Mouse (Mus musculus) embryonic facial prominence, embryonic 13.5 days (tissue): ENCODE measurements at regions not wholly inside any gene's neighbourhood (a gene's known extent, or its start where the extent isn't known, plus 50 kb on each side); places are given as distances from the start of the nearest gene placed in this dataset.

Experiments used
- ATAC-seq: fragments of 200-750 bp; cut with Nextera tagmentation; 2 replicates; pipeline ENCODE4 v1.8.0; 2017; ENCODE audit warnings: low read depth; ENCODE audit not compliant: insufficient number of reproducible peaks, insufficient read depth, low FRiP score, low TSS enrichment
- H3K27ac ChIP-seq: fragments of 300-500 bp; sonication (generic); 2 replicates; pipeline ENCODE4 v1.5.1; 2015; ENCODE audit warnings: moderate library complexity, mild to moderate bottlenecking, inconsistent platforms
- H3K27me3 ChIP-seq: fragments of 300-500 bp; sonication (generic); 2 replicates; pipeline ENCODE4 v1.6.1; 2015; ENCODE audit warnings: mild to moderate bottlenecking, inconsistent platforms
- H3K36me3 ChIP-seq: fragments of 300-500 bp; sonication (generic); 2 replicates; pipeline ENCODE4 v1.6.1; 2015; ENCODE audit warnings: mild to moderate bottlenecking, inconsistent platforms
- H3K4me1 ChIP-seq: fragments of 300-500 bp; sonication (generic); 2 replicates; pipeline ENCODE4 v1.6.1; 2015; ENCODE audit warnings: inconsistent platforms
- H3K4me2 ChIP-seq: fragments of 300-500 bp; sonication (generic); 2 replicates; pipeline ENCODE4 v1.6.1; 2015; ENCODE audit warnings: moderate library complexity, mild to moderate bottlenecking, inconsistent platforms
- H3K4me3 ChIP-seq: fragments of 300-500 bp; sonication (generic); 2 replicates; pipeline ENCODE4 v1.5.1; 2015; ENCODE audit warnings: mild to moderate bottlenecking, inconsistent platforms
- H3K9ac ChIP-seq: fragments of 300-500 bp; sonication (generic); 2 replicates; pipeline ENCODE4 v1.6.1; 2015; ENCODE audit warnings: mild to moderate bottlenecking, inconsistent platforms
- H3K9me3 ChIP-seq: fragments of 300-500 bp; sonication (generic); 2 replicates; pipeline ENCODE4 v1.6.1; 2016; ENCODE audit warnings: inconsistent platforms
- WGBS: fragments of 180-500 bp; shearing (Covaris S2); methylation state at CpG from one replicate; pipeline ENCODE4 v1.1.7; 2015; ENCODE audit warnings: mixed read lengths; 5-methylcytosine and 5-hydroxymethylcytosine counted together

GRCm38 (mm10) chr2:79510485-79511094 lies 54.0 kb upstream of the Cerkl start:
- H3K4me2 ChIP-seq = no peak overlapping the region
- no peak overlapping the region for H3K9ac ChIP-seq
- H3K4me3 ChIP-seq = no peak overlapping the region
- no peaks in the 10 kb centered on the region for H3K9me3 ChIP-seq
- no peaks in the 10 kb centered on the region for H3K36me3 ChIP-seq
- no peak overlapping the region for H3K27ac ChIP-seq
- ATAC-seq = no peak
- no peaks in the 10 kb centered on the region; the same call in none of the 2 replicates for H3K27me3 ChIP-seq
- H3K4me1 ChIP-seq = no peaks in the 10 kb centered on the region
- 78% methylated on average over 10 of the region's 10 CpGs for WGBS

DNA sequence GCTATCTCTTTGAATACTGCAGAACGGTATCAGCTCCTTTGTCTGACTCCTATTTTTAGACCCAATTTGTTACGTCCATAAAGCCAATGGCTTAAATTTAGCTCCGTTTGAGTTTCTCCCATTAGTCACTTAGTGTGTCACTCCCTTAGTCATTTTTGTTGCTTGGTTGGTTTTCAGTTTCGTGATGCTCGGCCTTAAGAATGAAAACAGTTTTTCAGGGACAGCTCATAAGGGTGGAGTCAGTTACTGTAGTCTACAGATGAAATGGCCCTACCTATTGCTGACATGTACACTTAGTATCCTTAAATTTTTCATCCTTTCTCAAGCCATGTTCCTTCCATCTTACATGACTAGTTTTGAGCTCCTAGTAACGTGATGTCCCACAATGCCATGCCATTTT lies 54.5 kb upstream of the Cerkl start:
- H3K36me3 ChIP-seq = no peaks in the 10 kb centered on the region

DNA sequence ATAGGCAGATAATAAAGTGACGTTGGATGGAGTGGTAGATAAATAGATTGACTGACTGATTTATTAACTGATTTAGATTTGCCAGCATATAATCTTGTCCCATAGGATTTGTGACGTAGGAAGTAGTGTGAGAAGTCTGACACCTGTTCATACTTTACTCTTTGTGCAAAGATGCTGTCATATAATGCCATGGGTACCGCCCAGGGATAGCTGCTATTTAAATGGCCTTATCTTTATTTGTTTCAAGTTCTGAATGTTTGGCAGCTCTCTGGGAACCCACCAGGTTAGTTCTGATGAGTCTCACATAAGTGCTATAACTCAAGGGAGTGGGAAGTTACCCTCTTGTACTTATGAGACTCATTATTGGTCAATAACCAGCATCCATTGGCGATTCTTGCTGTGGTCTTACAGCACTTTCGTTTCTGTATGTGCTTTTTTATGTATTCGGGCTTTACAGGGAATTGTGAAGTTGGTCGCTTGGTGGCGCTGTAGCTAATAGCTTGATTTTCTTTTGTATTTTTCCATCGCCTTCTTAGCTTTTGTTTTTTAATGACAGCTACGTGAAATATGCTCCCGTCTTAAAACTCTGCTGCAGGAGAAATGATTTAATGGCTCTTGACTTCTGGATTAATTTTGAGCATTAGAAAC lies 55.2 kb upstream of the Cerkl start:
- H3K9me3 ChIP-seq = no peaks in the 10 kb centered on the region
- H3K27ac ChIP-seq = no peak overlapping the region
- H3K27me3 ChIP-seq = no peaks in the 10 kb centered on the region; the same call in none of the 2 replicates
- WGBS = 27% methylated on average over 11 of the region's 11 CpGs
- peak overlapping the region; percentile 29 for H3K4me2 ChIP-seq
- H3K36me3 ChIP-seq = no peaks in the 10 kb centered on the region
- no peaks in the 10 kb centered on the region for H3K4me1 ChIP-seq
- ATAC-seq = no peak
- no peak overlapping the region for H3K9ac ChIP-seq
- H3K4me3 ChIP-seq = no peak overlapping the region

More for the DNA sequence above, 54.5 kb upstream of the Cerkl start:
- Histone ChIP-seq H3K4me1 (no peaks in the 10 kb centered on the region), H3K27ac (no peak overlapping the region), H3K9ac (no peak overlapping the region), H3K4me3 (no peak overlapping the region), H3K9me3 (no peaks in the 10 kb centered on the region), H3K4me2 (no peak overlapping the region), H3K27me3 (no peaks in the 10 kb centered on the region; the same call in none of the 2 replicates)
- no peak for ATAC-seq
- 77% methylated on average over 6 of the region's 6 CpGs for WGBS

DNA sequence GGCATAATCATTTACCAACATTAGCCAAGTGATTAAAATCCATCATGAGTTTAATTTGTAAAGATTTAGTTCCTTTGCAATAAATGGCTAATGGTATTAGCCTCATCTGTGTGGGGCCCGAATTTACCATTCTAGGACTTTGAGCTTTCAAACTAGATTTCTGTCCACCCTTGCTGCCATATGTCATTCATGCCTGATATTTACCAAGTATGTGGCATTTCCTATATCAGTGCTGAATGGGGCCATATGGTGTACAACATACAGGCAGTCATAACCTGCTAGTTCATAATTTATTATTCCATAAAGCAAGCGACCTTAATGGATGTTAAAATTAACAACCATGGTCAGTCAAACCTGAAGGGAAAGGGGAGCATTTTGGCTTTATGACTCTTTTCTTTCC lies 55.8 kb upstream of the Cerkl start:
- Histone ChIP-seq H3K4me2 (peak overlapping the region; percentile 29), H3K9ac (no peak overlapping the region), H3K27ac (no peak overlapping the region), H3K9me3 (no peaks in the 10 kb centered on the region), H3K36me3 (no peaks in the 10 kb centered on the region), H3K4me3 (no peak overlapping the region), H3K27me3 (no peaks in the 10 kb centered on the region; the same call in none of the 2 replicates), H3K4me1 (no peaks in the 10 kb centered on the region)
- ATAC-seq = no peak
- 80% methylated on average over 2 of the region's 2 CpGs for WGBS

- no peaks in the 10 kb centered on the region; the same call in 1 of the 2 replicates for H3K27me3 ChIP-seq
- no peak overlapping the region for H3K27ac ChIP-seq
- H3K4me3 ChIP-seq = no peak overlapping the region
- no peak for ATAC-seq
- H3K4me1 ChIP-seq = no peaks in the 10 kb centered on the region
- H3K4me2 ChIP-seq = no peak overlapping the region
- H3K9ac ChIP-seq = no peak overlapping the region
- 65% methylated on average over 3 of the region's 3 CpGs for WGBS
- H3K9me3 ChIP-seq = no peaks in the 10 kb centered on the region
- no peaks in the 10 kb centered on the region for H3K36me3 ChIP-seq
Measured at GRCm38 (mm10) chr2:79513726-79514125, 57.1 kb upstream of the Cerkl start.

DNA sequence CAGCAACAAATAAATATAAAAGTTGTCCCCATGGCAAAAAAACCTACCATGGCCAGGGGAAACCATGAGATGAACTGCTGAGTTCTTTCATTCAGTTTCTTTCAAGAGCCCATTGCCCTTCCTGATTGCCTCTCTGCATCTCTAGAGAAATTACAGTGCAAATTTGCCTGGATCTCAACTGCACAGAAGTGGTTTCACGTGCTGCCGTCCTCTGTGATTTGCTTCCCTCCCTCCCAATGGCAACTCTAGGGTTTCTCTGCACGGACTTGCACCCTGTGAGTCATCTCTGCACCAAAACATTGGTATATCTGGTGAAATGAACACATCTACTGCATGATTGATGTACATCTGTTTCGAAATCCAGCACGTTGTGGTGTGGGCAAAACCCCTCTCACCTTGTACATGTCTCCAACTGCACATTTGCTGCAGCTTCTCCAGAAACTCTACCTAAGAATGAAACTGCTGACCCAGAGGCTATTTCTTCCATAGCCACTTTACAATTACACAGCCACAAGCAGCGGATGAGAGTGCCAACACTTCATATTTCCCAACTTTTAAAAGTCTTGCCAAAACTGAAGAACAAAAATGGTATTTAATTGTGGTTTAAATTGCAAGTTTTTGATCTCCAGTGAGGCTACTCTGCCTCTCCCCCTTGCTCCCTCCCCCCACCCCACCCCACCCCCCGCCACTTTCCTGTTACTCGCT lies 61.6 kb upstream of the Cerkl start:
- no peaks in the 10 kb centered on the region for H3K36me3 ChIP-seq
- no peaks in the 10 kb centered on the region for H3K9me3 ChIP-seq
- H3K4me3 ChIP-seq = no peak overlapping the region
- H3K27me3 ChIP-seq = no peaks in the 10 kb centered on the region
- ATAC-seq = no peak
- H3K4me2 ChIP-seq = no peak overlapping the region
- H3K9ac ChIP-seq = no peak overlapping the region
- WGBS = 62% methylated on average over 8 of the region's 8 CpGs
- no peak overlapping the region for H3K27ac ChIP-seq
- no peaks in the 10 kb centered on the region for H3K4me1 ChIP-seq

DNA sequence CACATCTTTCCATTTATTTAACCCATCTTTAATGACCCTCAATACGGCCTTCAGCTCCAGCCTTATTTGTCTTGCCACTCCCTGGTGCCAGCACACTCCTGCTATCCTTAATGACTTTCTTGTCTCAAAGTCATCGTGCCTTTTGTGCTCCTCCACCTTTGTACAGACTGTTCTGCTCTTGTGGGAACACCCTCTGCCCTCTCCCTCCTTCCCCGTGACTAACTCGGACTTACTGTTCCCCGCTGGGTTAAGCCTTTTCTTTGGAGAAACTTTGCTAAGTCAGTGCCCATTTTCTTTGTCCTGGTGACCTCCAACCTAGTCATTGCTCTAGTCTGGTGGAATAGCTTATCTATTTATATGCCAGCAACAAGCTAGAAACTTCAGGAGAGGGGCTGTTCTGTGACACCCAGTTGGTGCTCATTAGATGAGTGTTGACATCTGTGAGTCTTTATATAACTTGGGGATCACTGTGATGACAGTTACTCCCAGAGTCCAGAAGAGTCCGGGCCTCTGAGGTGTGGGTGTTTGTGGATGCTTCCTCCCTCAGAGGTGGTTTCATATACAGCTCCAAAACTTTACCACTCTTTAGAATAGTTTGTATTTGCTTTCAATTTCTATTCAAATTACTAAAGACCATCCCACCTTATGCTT lies 63.3 kb upstream of the Cerkl start:
- Histone ChIP-seq H3K9ac (no peak overlapping the region), H3K27me3 (no peaks in the 10 kb centered on the region), H3K4me3 (no peak overlapping the region), H3K27ac (no peak overlapping the region), H3K9me3 (no peaks in the 10 kb centered on the region), H3K36me3 (no peaks in the 10 kb centered on the region), H3K4me1 (no peaks in the 10 kb centered on the region), H3K4me2 (no peak overlapping the region)
- no peak for ATAC-seq
- 55% methylated on average over 6 of the region's 6 CpGs for WGBS

DNA sequence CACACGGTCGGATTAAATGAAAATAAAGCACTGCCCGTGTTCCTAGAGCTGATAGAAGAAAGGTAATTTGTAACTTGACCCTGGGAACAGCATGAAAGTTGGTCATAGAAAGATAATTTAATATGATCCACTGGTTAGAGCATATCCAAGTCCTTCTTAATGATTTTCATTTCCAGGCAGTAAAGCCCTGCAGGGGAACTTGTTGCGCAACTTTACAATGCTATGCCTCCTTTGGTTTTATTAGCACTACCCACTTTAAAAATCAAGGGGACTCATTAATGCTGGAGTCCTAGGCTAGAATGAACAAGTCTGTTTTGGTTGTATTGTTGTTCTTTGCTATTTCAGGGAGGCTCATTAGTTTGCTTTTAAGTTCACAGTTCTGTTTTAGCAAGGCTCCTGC lies 66.9 kb upstream of the Cerkl start:
- Histone ChIP-seq H3K4me3 (no peak overlapping the region), H3K4me1 (peaks cover 4% of the 10 kb centered on the region), H3K4me2 (no peak overlapping the region), H3K9me3 (no peaks in the 10 kb centered on the region), H3K36me3 (no peaks in the 10 kb centered on the region), H3K9ac (no peak overlapping the region), H3K27me3 (no peaks in the 10 kb centered on the region), H3K27ac (no peak overlapping the region)
- 68% methylated on average over 4 of the region's 4 CpGs for WGBS
- ATAC-seq = no peak

- Histone ChIP-seq H3K4me3 (no peak overlapping the region), H3K4me1 (peaks cover 17% of the 10 kb centered on the region), H3K27me3 (no peaks in the 10 kb centered on the region), H3K27ac (no peak overlapping the region), H3K4me2 (no peak overlapping the region), H3K9me3 (no peaks in the 10 kb centered on the region), H3K36me3 (no peaks in the 10 kb centered on the region), H3K9ac (no peak overlapping the region)
- ATAC-seq = no peak
- 32% methylated on average over 5 of the region's 5 CpGs for WGBS
Measured at GRCm38 (mm10) chr2:79527529-79527928, 70.9 kb upstream of the Cerkl start.

DNA sequence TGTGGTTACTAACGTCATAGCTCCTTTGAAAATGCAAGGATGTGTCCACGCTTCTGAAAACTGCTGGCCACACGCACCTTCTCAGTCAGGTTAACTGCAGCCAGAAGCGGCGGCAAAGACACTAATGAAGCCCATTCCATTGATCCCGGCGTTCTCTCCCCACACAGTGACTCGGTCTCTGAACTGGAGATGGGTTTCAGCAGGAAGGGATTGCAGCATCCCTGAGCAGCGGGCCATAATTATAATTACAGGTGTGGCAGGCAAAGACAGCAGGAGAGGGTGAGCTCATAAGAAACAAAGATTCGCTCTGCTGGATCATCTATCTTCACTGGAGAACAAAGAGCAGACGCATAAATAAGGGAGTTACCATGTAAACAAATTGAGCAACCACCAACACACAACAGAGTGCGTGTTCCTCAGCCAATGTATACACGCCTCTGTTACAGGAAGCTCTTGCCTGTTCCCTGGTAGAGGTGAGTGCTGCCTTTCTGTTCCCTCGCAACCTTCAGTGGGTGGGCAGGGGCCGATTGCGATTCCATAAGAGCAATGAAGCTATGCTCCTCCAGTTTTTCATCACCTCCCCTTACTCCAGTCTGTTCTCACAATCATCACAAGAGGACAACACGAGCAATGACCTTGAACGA lies 71.9 kb upstream of the Cerkl start:
- Histone ChIP-seq H3K27ac (no peak overlapping the region), H3K4me3 (no peak overlapping the region), H3K4me1 (peaks cover 17% of the 10 kb centered on the region), H3K4me2 (no peak overlapping the region), H3K27me3 (no peaks in the 10 kb centered on the region), H3K36me3 (no peaks in the 10 kb centered on the region), H3K9me3 (no peaks in the 10 kb centered on the region), H3K9ac (no peak overlapping the region)
- no peak for ATAC-seq
- WGBS = 55% methylated on average over 18 of the region's 18 CpGs

DNA sequence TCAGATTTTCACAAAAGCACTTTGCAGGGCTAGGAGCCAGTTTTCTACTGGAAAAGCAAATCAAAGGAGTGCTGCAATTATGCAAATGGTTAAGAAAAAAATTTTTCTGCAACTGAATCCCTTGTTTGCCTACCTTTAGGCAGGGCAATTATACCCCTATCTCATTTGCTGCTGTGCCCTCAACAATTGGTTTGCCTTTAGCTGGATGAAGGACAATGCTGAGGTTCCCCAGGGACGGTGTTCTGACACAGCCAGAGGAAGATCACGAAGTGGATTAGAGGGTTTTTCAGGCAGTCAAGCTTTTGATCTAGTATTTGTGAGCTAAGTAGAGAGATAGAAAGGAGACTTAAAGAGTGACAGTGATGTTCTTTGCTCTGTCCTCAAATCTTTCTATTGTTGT lies 72.6 kb upstream of the Cerkl start:
- Histone ChIP-seq H3K4me3 (no peak overlapping the region), H3K27me3 (no peaks in the 10 kb centered on the region), H3K9ac (no peak overlapping the region), H3K4me1 (peaks cover 17% of the 10 kb centered on the region), H3K36me3 (no peaks in the 10 kb centered on the region), H3K27ac (no peak overlapping the region), H3K9me3 (no peaks in the 10 kb centered on the region), H3K4me2 (no peak overlapping the region)
- no peak for ATAC-seq
- 21% methylated on average over 2 of the region's 2 CpGs for WGBS
